Mouse (Mus musculus) forebrain, embryonic 10.5 days (tissue): ENCODE measurements around the gene Ccdc170. TPM values are rescaled to one million over a fixed set of nuclear protein-coding genes. Genes with fewer than 3 reads are reported as not detected.

Experiments
- DNase-seq: peaks from one replicate; pipeline ENCODE4 v3.0.0-alpha.2; 2017; ENCODE audit warnings: low spot score; ENCODE audit errors: extremely low spot score
- H3K27ac ChIP-seq: fragments of 300-500 bp; sonication (generic); 2 replicates; pipeline ENCODE4 v1.5.1; 2016; ENCODE audit warnings: mild to moderate bottlenecking
- H3K27me3 ChIP-seq: fragments of 300-500 bp; sonication (generic); 2 replicates; pipeline ENCODE4 v1.6.1; 2016; ENCODE audit warnings: mild to moderate bottlenecking; ENCODE audit not compliant: poor library complexity, severe bottlenecking
- H3K36me3 ChIP-seq: fragments of 300-500 bp; sonication (generic); replicated peaks from 2 replicates; pipeline ENCODE4 v1.6.1; 2016; ENCODE audit warnings: mild to moderate bottlenecking, moderate library complexity
- H3K4me1 ChIP-seq: fragments of 300-500 bp; sonication (generic); 2 replicates; pipeline ENCODE4 v1.6.1; 2016
- H3K4me3 ChIP-seq: fragments of 300-500 bp; sonication (generic); 2 replicates; pipeline ENCODE4 v1.5.1; 2016; ENCODE audit warnings: mild to moderate bottlenecking, moderate library complexity
- H3K9me3 ChIP-seq: fragments of 300-500 bp; sonication (generic); 2 replicates; pipeline ENCODE4 v1.6.1; 2016; ENCODE audit warnings: mild to moderate bottlenecking, moderate library complexity
- WGBS: fragments of 180-500 bp; shearing (Covaris S2); methylation state at CpG from one replicate; pipeline ENCODE4 v1.1.7; 2016; 5-methylcytosine and 5-hydroxymethylcytosine counted together
- polyA plus RNA-seq: library from polyadenylated mRNA; unstranded; fragments of >200 nt; fragmentation: Nextera tagmentation; extraction: Ambion mirVana; gene quantifications from 2 replicates; pipeline ENCODE4 v1.2.1, GENCODE M21; 2016

The Ccdc170 gene
- polyA plus RNA-seq, 1 experiment from 2014 or later, result not detected

- Histone ChIP-seq H3K4me1 (peaks cover 9% of the 10 kb centered on the region), H3K4me3 (no peak overlapping the region), H3K36me3 (no peaks in the 10 kb centered on the region), H3K9me3 (no peaks in the 10 kb centered on the region), H3K27ac (no peak overlapping the region), H3K27me3 (no peaks in the 10 kb centered on the region)
- no peak for DNase-seq
- WGBS, result 100% methylated on average over 1 of the region's 1 CpGs
Measured at GRCm38 (mm10) chr10:4483848-4484247, 1.5 kb downstream of the Ccdc170 start.

GRCm38 (mm10) chr10:4484986-4485385 lies 2.7 kb downstream of the Ccdc170 start:
- Histone ChIP-seq H3K27me3 (no peaks in the 10 kb centered on the region), H3K27ac (no peak overlapping the region), H3K4me3 (no peak overlapping the region), H3K9me3 (no peaks in the 10 kb centered on the region), H3K4me1 (peaks cover 9% of the 10 kb centered on the region), H3K36me3 (no peaks in the 10 kb centered on the region)
- 84% methylated on average over 9 of the region's 9 CpGs for WGBS
- DNase-seq, result no peak

GRCm38 (mm10) chr10:4489865-4490264 lies 7.6 kb downstream of the Ccdc170 start:
- no peak overlapping the region for H3K27ac ChIP-seq
- 75% methylated on average over 5 of the region's 5 CpGs for WGBS
- no peaks in the 10 kb centered on the region for H3K36me3 ChIP-seq
- H3K4me1 ChIP-seq, result peaks cover 6% of the 10 kb centered on the region
- H3K4me3 ChIP-seq, result no peak overlapping the region
- no peak for DNase-seq
- H3K9me3 ChIP-seq, result no peaks in the 10 kb centered on the region
- no peaks in the 10 kb centered on the region for H3K27me3 ChIP-seq

- Histone ChIP-seq H3K4me1 (peaks cover 6% of the 10 kb centered on the region), H3K9me3 (no peaks in the 10 kb centered on the region), H3K36me3 (no peaks in the 10 kb centered on the region), H3K27me3 (no peaks in the 10 kb centered on the region), H3K27ac (no peak overlapping the region), H3K4me3 (no peak overlapping the region)
- WGBS, result 49% methylated on average over 3 of the region's 3 CpGs
- no peak for DNase-seq
Measured at GRCm38 (mm10) chr10:4491281-4491680, 9.0 kb downstream of the Ccdc170 start.

- Histone ChIP-seq H3K27ac (no peak overlapping the region), H3K27me3 (no peaks in the 10 kb centered on the region), H3K4me1 (peaks cover 6% of the 10 kb centered on the region), H3K9me3 (no peaks in the 10 kb centered on the region), H3K36me3 (no peaks in the 10 kb centered on the region), H3K4me3 (no peak overlapping the region)
- DNase-seq, result no peak
- WGBS, result 67% methylated on average over 1 of the region's 1 CpGs
Measured at GRCm38 (mm10) chr10:4492045-4492444, 9.7 kb downstream of the Ccdc170 start.

GRCm38 (mm10) chr10:4492909-4493308 lies 10.6 kb downstream of the Ccdc170 start:
- no peaks in the 10 kb centered on the region for H3K36me3 ChIP-seq
- no peaks in the 10 kb centered on the region for H3K27me3 ChIP-seq
- peaks cover 6% of the 10 kb centered on the region for H3K4me1 ChIP-seq
- H3K4me3 ChIP-seq, result no peak overlapping the region
- no peak for DNase-seq
- WGBS, result 18% methylated on average over 4 of the region's 4 CpGs
- H3K27ac ChIP-seq, result no peak overlapping the region
- no peaks in the 10 kb centered on the region for H3K9me3 ChIP-seq

- WGBS, result 94% methylated on average over 8 of the region's 8 CpGs
- no peaks in the 10 kb centered on the region for H3K4me1 ChIP-seq
- no peak overlapping the region for H3K4me3 ChIP-seq
- H3K27ac ChIP-seq, result no peak overlapping the region
- DNase-seq, result no peak
- H3K9me3 ChIP-seq, result no peaks in the 10 kb centered on the region
- no peaks in the 10 kb centered on the region for H3K36me3 ChIP-seq
- no peaks in the 10 kb centered on the region for H3K27me3 ChIP-seq
Measured at GRCm38 (mm10) chr10:4503251-4503650, 20.9 kb downstream of the Ccdc170 start.

GRCm38 (mm10) chr10:4512725-4513124 lies 30.4 kb downstream of the Ccdc170 start:
- DNase-seq, result no peak
- no peaks in the 10 kb centered on the region for H3K4me1 ChIP-seq
- no peaks in the 10 kb centered on the region for H3K36me3 ChIP-seq
- H3K27ac ChIP-seq, result no peak overlapping the region
- 85% methylated on average over 9 of the region's 9 CpGs for WGBS
- H3K4me3 ChIP-seq, result no peak overlapping the region
- H3K27me3 ChIP-seq, result no peaks in the 10 kb centered on the region
- peaks cover 5% of the 10 kb centered on the region; the same call in 1 of the 2 replicates for H3K9me3 ChIP-seq

GRCm38 (mm10) chr10:4517614-4518013 lies 35.3 kb downstream of the Ccdc170 start:
- Histone ChIP-seq H3K4me1 (no peaks in the 10 kb centered on the region), H3K36me3 (no peaks in the 10 kb centered on the region), H3K27ac (no peak overlapping the region), H3K4me3 (no peak overlapping the region), H3K27me3 (no peaks in the 10 kb centered on the region), H3K9me3 (peaks cover 9% of the 10 kb centered on the region; the same call in 1 of the 2 replicates)
- WGBS, result 90% methylated on average over 2 of the region's 2 CpGs
- DNase-seq, result no peak

GRCm38 (mm10) chr10:4519645-4520044 lies 37.3 kb downstream of the Ccdc170 start:
- peaks cover 9% of the 10 kb centered on the region; the same call in 1 of the 2 replicates for H3K9me3 ChIP-seq
- WGBS, result 88% methylated on average over 3 of the region's 3 CpGs
- no peak overlapping the region for H3K4me3 ChIP-seq
- H3K27me3 ChIP-seq, result no peaks in the 10 kb centered on the region
- DNase-seq, result no peak
- H3K4me1 ChIP-seq, result no peaks in the 10 kb centered on the region
- no peak overlapping the region for H3K27ac ChIP-seq
- H3K36me3 ChIP-seq, result no peaks in the 10 kb centered on the region

GRCm38 (mm10) chr10:4520394-4521102 lies 38.2 kb downstream of the Ccdc170 start:
- Histone ChIP-seq H3K4me1 (no peaks in the 10 kb centered on the region), H3K4me3 (no peak overlapping the region), H3K27ac (no peak overlapping the region), H3K36me3 (no peaks in the 10 kb centered on the region), H3K9me3 (peaks cover 4% of the 10 kb centered on the region; the same call in 1 of the 2 replicates), H3K27me3 (no peaks in the 10 kb centered on the region)
- 60% methylated on average over 6 of the region's 6 CpGs for WGBS
- no peak for DNase-seq

- no peak overlapping the region for H3K4me3 ChIP-seq
- H3K27me3 ChIP-seq, result no peaks in the 10 kb centered on the region
- no peak for DNase-seq
- 89% methylated on average over 3 of the region's 3 CpGs for WGBS
- no peak overlapping the region for H3K27ac ChIP-seq
- H3K36me3 ChIP-seq, result no peaks in the 10 kb centered on the region
- peaks cover 4% of the 10 kb centered on the region; the same call in 1 of the 2 replicates for H3K9me3 ChIP-seq
- H3K4me1 ChIP-seq, result no peaks in the 10 kb centered on the region
Measured at GRCm38 (mm10) chr10:4522116-4522515, 39.8 kb downstream of the Ccdc170 start.

- Histone ChIP-seq H3K27ac (no peak overlapping the region), H3K4me1 (peaks cover 3% of the 10 kb centered on the region), H3K4me3 (no peak overlapping the region), H3K36me3 (no peaks in the 10 kb centered on the region), H3K9me3 (peaks cover 4% of the 10 kb centered on the region; the same call in 1 of the 2 replicates), H3K27me3 (no peaks in the 10 kb centered on the region)
- WGBS, result 71% methylated on average over 4 of the region's 4 CpGs
- DNase-seq, result no peak
Measured at GRCm38 (mm10) chr10:4523078-4523477, 40.8 kb downstream of the Ccdc170 start.
